Mouse (Mus musculus): Measurements from ENCODE around the gene Map3k5. TPM values are rescaled to one million over a fixed set of nuclear protein-coding genes. Genes with fewer than 3 reads are reported as not detected.

Map3k5 gene
- polyA plus RNA-seq, 1 experiment, result not detected

- Histone ChIP-seq H3K4me1 (ENCODE audit: control insufficient read depth, insufficient read depth, low read length) (peaks cover 13% of the 10 kb centered on the region), H3K27ac (ENCODE audit: insufficient read depth, low read depth, low read length) (no peak overlapping the region), H3K4me3 (ENCODE audit: insufficient read depth, low read depth, low read length) (no peak overlapping the region)
- WGBS, result 70% methylated on average over 12 of the region's 12 CpGs
- TF ChIP-seq CTCF (IDR thresholded peaks at IDR 0.05; ENCODE audit: insufficient read depth, low read depth, low read length) (no peak), POLR2A (IDR thresholded peaks at IDR 0.05; ENCODE audit: insufficient read depth, low read depth, low read length) (no peak)
Measured at GRCm38 (mm10) chr10:20178807-20179605, 244.7 kb downstream of the Map3k5 start.

GRCm38 (mm10) chr10:20181198-20181597, 246.9 kb downstream of the Map3k5 start:
- Histone ChIP-seq H3K4me3 (ENCODE audit: insufficient read depth, low read depth, low read length) (no peak overlapping the region), H3K27ac (ENCODE audit: insufficient read depth, low read depth, low read length) (no peak overlapping the region), H3K4me1 (ENCODE audit: control insufficient read depth, insufficient read depth, low read length) (peaks cover 11% of the 10 kb centered on the region)
- 41% methylated on average over 10 of the region's 10 CpGs for WGBS
- no peak for TF ChIP-seq POLR2A (IDR thresholded peaks at IDR 0.05; ENCODE audit: insufficient read depth, low read depth, low read length)
- no peak for TF ChIP-seq CTCF (IDR thresholded peaks at IDR 0.05; ENCODE audit: insufficient read depth, low read depth, low read length)

- no peak for TF ChIP-seq POLR2A (IDR thresholded peaks at IDR 0.05; ENCODE audit: insufficient read depth, low read depth, low read length)
- no peak for TF ChIP-seq CTCF (IDR thresholded peaks at IDR 0.05; ENCODE audit: insufficient read depth, low read depth, low read length)
- Histone ChIP-seq H3K4me1 (ENCODE audit: control insufficient read depth, insufficient read depth, low read length) (peaks cover 9% of the 10 kb centered on the region), H3K27ac (ENCODE audit: insufficient read depth, low read depth, low read length) (no peak overlapping the region), H3K4me3 (ENCODE audit: insufficient read depth, low read depth, low read length) (no peak overlapping the region)
- WGBS, result 54% methylated on average over 11 of the region's 11 CpGs
Measured at GRCm38 (mm10) chr10:20181680-20182399, 247.6 kb downstream of the Map3k5 start.

GRCm38 (mm10) chr10:20184326-20184725, 250.1 kb downstream of the Map3k5 start:
- H3K4me1 ChIP-seq (ENCODE audit: control insufficient read depth, insufficient read depth, low read length), result peaks cover 6% of the 10 kb centered on the region
- TF ChIP-seq POLR2A (IDR thresholded peaks at IDR 0.05; ENCODE audit: insufficient read depth, low read depth, low read length), result no peak
- no peak for TF ChIP-seq CTCF (IDR thresholded peaks at IDR 0.05; ENCODE audit: insufficient read depth, low read depth, low read length)
- 87% methylated on average over 4 of the region's 4 CpGs for WGBS

GRCm38 (mm10) chr10:20185264-20185663, 251.0 kb downstream of the Map3k5 start:
- no peak overlapping the region for H3K4me3 ChIP-seq (ENCODE audit: insufficient read depth, low read depth, low read length)
- WGBS, result 92% methylated on average over 4 of the region's 4 CpGs
- TF ChIP-seq CTCF (IDR thresholded peaks at IDR 0.05; ENCODE audit: insufficient read depth, low read depth, low read length) (no peak), POLR2A (IDR thresholded peaks at IDR 0.05; ENCODE audit: insufficient read depth, low read depth, low read length) (no peak)
- peaks cover 6% of the 10 kb centered on the region for H3K4me1 ChIP-seq (ENCODE audit: control insufficient read depth, insufficient read depth, low read length)
- H3K27ac ChIP-seq (ENCODE audit: insufficient read depth, low read depth, low read length), result no peak overlapping the region

More at GRCm38 (mm10) chr10:20184326-20184725, 250.1 kb downstream of the Map3k5 start:
- Histone ChIP-seq H3K4me3 (ENCODE audit: insufficient read depth, low read depth, low read length) (no peak overlapping the region), H3K27ac (ENCODE audit: insufficient read depth, low read depth, low read length) (no peak overlapping the region)

- TF ChIP-seq POLR2A (IDR thresholded peaks at IDR 0.05; ENCODE audit: insufficient read depth, low read depth, low read length) (no peak), CTCF (IDR thresholded peaks at IDR 0.05; ENCODE audit: insufficient read depth, low read depth, low read length) (no peak)
- H3K4me3 ChIP-seq (ENCODE audit: insufficient read depth, low read depth, low read length), result no peak overlapping the region
- 99% methylated on average over 2 of the region's 2 CpGs for WGBS
- no peak overlapping the region for H3K27ac ChIP-seq (ENCODE audit: insufficient read depth, low read depth, low read length)
- peaks cover 6% of the 10 kb centered on the region for H3K4me1 ChIP-seq (ENCODE audit: control insufficient read depth, insufficient read depth, low read length)
Measured at GRCm38 (mm10) chr10:20185806-20186205, 251.5 kb downstream of the Map3k5 start.

- Histone ChIP-seq H3K27ac (ENCODE audit: insufficient read depth, low read depth, low read length) (no peak overlapping the region), H3K4me3 (ENCODE audit: insufficient read depth, low read depth, low read length) (no peak overlapping the region), H3K4me1 (ENCODE audit: control insufficient read depth, insufficient read depth, low read length) (peaks cover under 1% of the 10 kb centered on the region)
- 90% methylated on average over 5 of the region's 5 CpGs for WGBS
- TF ChIP-seq POLR2A (IDR thresholded peaks at IDR 0.05; ENCODE audit: insufficient read depth, low read depth, low read length) (no peak), CTCF (IDR thresholded peaks at IDR 0.05; ENCODE audit: insufficient read depth, low read depth, low read length) (no peak)
Measured at GRCm38 (mm10) chr10:20186800-20187273, 252.6 kb downstream of the Map3k5 start.

GRCm38 (mm10) chr10:20190139-20190747, 256.0 kb downstream of the Map3k5 start:
- H3K4me3 ChIP-seq (ENCODE audit: insufficient read depth, low read depth, low read length), result no peak overlapping the region
- no peak for TF ChIP-seq CTCF (IDR thresholded peaks at IDR 0.05; ENCODE audit: insufficient read depth, low read depth, low read length)
- TF ChIP-seq POLR2A (IDR thresholded peaks at IDR 0.05; ENCODE audit: insufficient read depth, low read depth, low read length), result no peak
- no peak overlapping the region for H3K27ac ChIP-seq (ENCODE audit: insufficient read depth, low read depth, low read length)
- WGBS, result 90% methylated on average over 6 of the region's 6 CpGs
- H3K4me1 ChIP-seq (ENCODE audit: control insufficient read depth, insufficient read depth, low read length), result 0 out of 2 replicates have a peak, but pooled peaks cover 2% of the 10 kb centered on the region

Other genes with a start within 250 kb of the Map3k5 start
- not detected in 2 replicates for gene Il20ra, start 221.9 kb upstream of the Map3k5 start, polyA plus RNA-seq (2012; ENCODE audit: insufficient read depth, insufficient read length, low replicate concordance, missing spikeins)
- gene Slc35d3, start 83.0 kb upstream of the Map3k5 start, polyA plus RNA-seq (2012; ENCODE audit: insufficient read depth, insufficient read length, low replicate concordance, missing spikeins), result not detected in 2 replicates
- not detected in 2 replicates for gene Pex7, start 26.8 kb upstream of the Map3k5 start, polyA plus RNA-seq (2012; ENCODE audit: insufficient read depth, insufficient read length, low replicate concordance, missing spikeins)
- not detected in 2 replicates for gene Map7, start 214.0 kb downstream of the Map3k5 start, polyA plus RNA-seq (2012; ENCODE audit: insufficient read depth, insufficient read length, low replicate concordance, missing spikeins)

Data from olfactory bulb, adult 2 months (tissue).